Comparison of ENCODE assay signal across 8 mouse cellular contexts in genomic region chr5:104571282-104571921, GRCm38 (mm10).
DNase-seq lines count a peak whose midpoint lies in the region; ATAC-seq lines count a peak whose summit lies in the region.
"Not testable (repeated sequence)": the region's sequence is repeated elsewhere in the genome, so short reads cannot be mapped to it uniquely, and the experiment has no call there.

No protein-coding gene starts in this region.

- H3K9ac ChIP-seq in forebrain, embryonic 14.5 days (ENCODE audit: low read length), result peak overlapping the region; percentile 77
- H3K9ac ChIP-seq in neural tube, embryonic 15.5 days (replicated peaks), result peak overlapping the region; percentile 80

- H3K4me1 ChIP-seq in forebrain, embryonic 14.5 days (ENCODE audit: control insufficient read depth, insufficient read depth, low read length), result not testable (repeated sequence)
- H3K4me1 ChIP-seq in neural tube, embryonic 15.5 days, result peaks cover 14% of the 10 kb centered on the region

- WGBS in forebrain, embryonic 14.5 days, result 0% methylated on average over 16 of the region's 19 CpGs
- 1% methylated on average over 18 of the region's 19 CpGs for WGBS in neural tube, embryonic 15.5 days

- not testable (repeated sequence) for H3K27me3 ChIP-seq in forebrain, embryonic 14.5 days (replicated peaks; ENCODE audit: control insufficient read depth, insufficient read depth, low read length); neural tube, embryonic 15.5 days (replicated peaks)

- H3K4me3 ChIP-seq in forebrain, embryonic 14.5 days (ENCODE audit: low read depth, low read length), result peak overlapping the region; percentile 53
- H3K4me3 ChIP-seq in neural tube, embryonic 15.5 days (replicated peaks), result peak overlapping the region; percentile 66

- intact Hi-C loops in heart, postnatal 14 days (cut with DNase I), result not testable (repeated sequence)

- H3K36me3 ChIP-seq in forebrain, embryonic 14.5 days (ENCODE audit: control insufficient read depth, insufficient read depth, low read length), result not testable (repeated sequence)
- peaks cover 11% of the 10 kb centered on the region for H3K36me3 ChIP-seq in neural tube, embryonic 15.5 days

- peak; percentile 95 for DNase-seq in ES-CJ7 (ENCODE audit: low read depth, low spot score)
- DNase-seq in cerebellum, adult 11 months, result peak; percentile 84
- peak; percentile 96 for DNase-seq in forebrain, embryonic 14.5 days (ENCODE audit: low spot score)
- DNase-seq in heart, postnatal 14 days, result peak; percentile 78 to 87
- DNase-seq in layer of hippocampus, adult 11-12 months (ENCODE audit: low spot score), result peak; percentile 95
- DNase-seq in lung, adult 18-20 months, result peak; percentile 89 to 92
- DNase-seq in testis, postnatal 14 days (ENCODE audit: low spot score), result peak; percentile 91

- H3K27ac ChIP-seq in forebrain, embryonic 14.5 days (ENCODE audit: low read depth, low read length), result peak overlapping the region; percentile 78
- H3K27ac ChIP-seq in neural tube, embryonic 15.5 days (replicated peaks), result peak overlapping the region; percentile 92

- peak; percentile 99 for ATAC-seq in forebrain, embryonic 14.5 days
- peak; percentile 99 for ATAC-seq in neural tube, embryonic 15.5 days (ENCODE audit: low FRiP score)

- peak overlapping the region; percentile 48 for H3K4me2 ChIP-seq in forebrain, embryonic 14.5 days (ENCODE audit: low read length)
- peak overlapping the region; percentile 57 for H3K4me2 ChIP-seq in neural tube, embryonic 15.5 days

- not testable (repeated sequence) for H3K9me3 ChIP-seq in forebrain, embryonic 14.5 days (replicated peaks; ENCODE audit: control insufficient read depth, low read length)
- peaks cover 11% of the 10 kb centered on the region; the same call in 1 of the 2 replicates for H3K9me3 ChIP-seq in neural tube, embryonic 15.5 days (replicated peaks)

Comparison
In these comparisons a context has a peak if more than half of its experiments do, and no peak if none do; other contexts are left out.
1. Peak in every context shown above with its lines: DNase-seq, ATAC-seq, H3K4me3 ChIP-seq and H3K27ac ChIP-seq.